Mouse (Mus musculus) lung, adult 2 months (tissue): ENCODE measurements around the gene Fggy. TPM values are rescaled to one million over a fixed set of nuclear protein-coding genes. Genes with fewer than 3 reads are reported as not detected.

Experiments
- DNase-seq: peaks from one replicate; pipeline ENCODE4 v3.0.0; 2022
- H3K4me1 ChIP-seq: fragments of 200-500 bp; 2 replicates; pipeline ENCODE4 v1.6.1; 2011; ENCODE audit warnings: low read length; ENCODE audit not compliant: control insufficient read depth, insufficient read depth
- H3K4me3 ChIP-seq: fragments of 200-500 bp; replicated peaks from 2 replicates; pipeline ENCODE3; 2011; ENCODE audit warnings: low read depth, mild to moderate bottlenecking, control low read depth, low read length; ENCODE audit errors: extremely low read depth
- CTCF ChIP-seq: fragments of 200-500 bp; IDR thresholded peaks from 2 replicates; pipeline ENCODE4 v1.5.1; 2011; ENCODE audit warnings: mild to moderate bottlenecking, low read length, control low read depth; ENCODE audit not compliant: insufficient read depth
- POLR2A ChIP-seq: fragments of 200-500 bp; IDR thresholded peaks from 2 replicates; pipeline ENCODE4 v1.6.1; 2011; ENCODE audit warnings: low read depth, mild to moderate bottlenecking, control low read depth, low read length, borderline replicate concordance; ENCODE audit errors: extremely low read depth
- WGBS: fragments of 180-500 bp; shearing (Covaris S2); methylation state at CpG from one replicate; pipeline ENCODE4 v1.1.7; 2018; 5-methylcytosine and 5-hydroxymethylcytosine counted together
- polyA plus RNA-seq: library from polyadenylated mRNA; depleted of rRNA; stranded (reverse); fragments of >200 nt; gene quantifications from 2 replicates; pipeline ENCODE4 v1.2.3, GENCODE M21; 2012

The Fggy gene
- polyA plus RNA-seq, 1 experiment, result 5.3 TPM

GRCm38 (mm10) chr4:95845981-95846617 is 288.8 kb downstream of the Fggy start:
- TF ChIP-seq POLR2A, result no peak
- Histone ChIP-seq H3K4me3 (no peak overlapping the region), H3K4me1 (peaks cover 12% of the 10 kb centered on the region)
- WGBS, result 32% methylated on average over 6 of the region's 6 CpGs
- no peak for DNase-seq

- TF ChIP-seq POLR2A (no peak), CTCF (no peak)
- DNase-seq, result no peak
Observed at GRCm38 (mm10) chr4:95847219-95847618, 289.9 kb downstream of the Fggy start.

GRCm38 (mm10) chr4:95847664-95848063 is 290.4 kb downstream of the Fggy start:
- Histone ChIP-seq H3K4me3 (no peak overlapping the region), H3K4me1 (peaks cover 12% of the 10 kb centered on the region)
- DNase-seq, result no peak
- WGBS, result 95% methylated on average over 3 of the region's 3 CpGs
- TF ChIP-seq CTCF (no peak), POLR2A (no peak)

More at GRCm38 (mm10) chr4:95847219-95847618, 289.9 kb downstream of the Fggy start:
- H3K4me1 ChIP-seq, result peaks cover 12% of the 10 kb centered on the region
- H3K4me3 ChIP-seq, result no peak overlapping the region

- no peak for DNase-seq
- Histone ChIP-seq H3K4me3 (no peak overlapping the region), H3K4me1 (peaks cover 12% of the 10 kb centered on the region)
- 67% methylated on average over 5 of the region's 5 CpGs for WGBS
- TF ChIP-seq POLR2A (no peak), CTCF (no peak)
Observed at GRCm38 (mm10) chr4:95849497-95849896, 292.2 kb downstream of the Fggy start.

- no peak overlapping the region for H3K4me3 ChIP-seq
- no peak for DNase-seq
- H3K4me1 ChIP-seq, result peaks cover 12% of the 10 kb centered on the region
- 62% methylated on average over 6 of the region's 6 CpGs for WGBS
- TF ChIP-seq CTCF (no peak), POLR2A (no peak)
Observed at GRCm38 (mm10) chr4:95850044-95850739, 292.9 kb downstream of the Fggy start.

- DNase-seq, result no peak
- no peaks in the 10 kb centered on the region for H3K4me1 ChIP-seq
- H3K4me3 ChIP-seq, result no peak overlapping the region
- TF ChIP-seq POLR2A (no peak), CTCF (no peak)
- WGBS, result 77% methylated on average over 2 of the region's 2 CpGs
Observed at GRCm38 (mm10) chr4:95852257-95852656, 294.9 kb downstream of the Fggy start.

- TF ChIP-seq POLR2A (no peak), CTCF (no peak)
- WGBS, result 82% methylated on average over 2 of the region's 2 CpGs
- no peak for DNase-seq
- H3K4me3 ChIP-seq, result no peak overlapping the region
- H3K4me1 ChIP-seq, result no peaks in the 10 kb centered on the region
Observed at GRCm38 (mm10) chr4:95856008-95856407, 298.7 kb downstream of the Fggy start.

GRCm38 (mm10) chr4:95860601-95861000 is 303.3 kb downstream of the Fggy start:
- no peaks in the 10 kb centered on the region; the same call in 1 of the 2 replicates for H3K4me1 ChIP-seq
- no peak for TF ChIP-seq POLR2A
- TF ChIP-seq CTCF, result no peak
- 41% methylated on average over 3 of the region's 3 CpGs for WGBS
- no peak overlapping the region for H3K4me3 ChIP-seq
- DNase-seq, result no peak

GRCm38 (mm10) chr4:95861074-95861473 is 303.8 kb downstream of the Fggy start:
- no peak for TF ChIP-seq CTCF
- no peak for TF ChIP-seq POLR2A

GRCm38 (mm10) chr4:95861741-95862155 is 304.4 kb downstream of the Fggy start:
- 72% methylated on average over 5 of the region's 5 CpGs for WGBS
- no peak for TF ChIP-seq CTCF
- no peak for TF ChIP-seq POLR2A
- H3K4me1 ChIP-seq, result no peaks in the 10 kb centered on the region; the same call in 1 of the 2 replicates
- no peak overlapping the region for H3K4me3 ChIP-seq
- DNase-seq, result no peak

More at GRCm38 (mm10) chr4:95861074-95861473, 303.8 kb downstream of the Fggy start:
- Histone ChIP-seq H3K4me3 (no peak overlapping the region), H3K4me1 (no peaks in the 10 kb centered on the region; the same call in 1 of the 2 replicates)
- no peak for DNase-seq
- 57% methylated on average over 4 of the region's 4 CpGs for WGBS

GRCm38 (mm10) chr4:95862276-95862675 is 305.0 kb downstream of the Fggy start:
- Histone ChIP-seq H3K4me3 (no peak overlapping the region), H3K4me1 (no peaks in the 10 kb centered on the region; the same call in 1 of the 2 replicates)
- no peak for TF ChIP-seq CTCF
- DNase-seq, result no peak
- WGBS, result 58% methylated on average over 7 of the region's 7 CpGs
